Mouse (Mus musculus) urinary bladder, postnatal 14 days (tissue): ENCODE data around the gene Asap2.

Experiments used
- DNase-seq: peaks from one replicate; pipeline ENCODE4 v3.0.0; 2021; ENCODE audit warnings: low spot score

Asap2 gene

GRCm38 (mm10) chr12:21133031-21133430 lies 142.8 kb downstream of the Asap2 start:
- DNase-seq = no peak

- DNase-seq = no peak
Measured at GRCm38 (mm10) chr12:21133972-21134859, 144.0 kb downstream of the Asap2 start.

GRCm38 (mm10) chr12:21135651-21136461 lies 145.6 kb downstream of the Asap2 start:
- peak; percentile 66 for DNase-seq

GRCm38 (mm10) chr12:21136462-21136751 lies 146.1 kb downstream of the Asap2 start:
- DNase-seq = no peak

GRCm38 (mm10) chr12:21139560-21139959 lies 149.3 kb downstream of the Asap2 start:
- no peak for DNase-seq

GRCm38 (mm10) chr12:21140153-21140552 lies 149.9 kb downstream of the Asap2 start:
- no peak for DNase-seq

- DNase-seq = no peak
Measured at GRCm38 (mm10) chr12:21140741-21141308, 150.6 kb downstream of the Asap2 start.

GRCm38 (mm10) chr12:21141691-21142300 lies 151.5 kb downstream of the Asap2 start:
- no peak for DNase-seq

GRCm38 (mm10) chr12:21142489-21143254 lies 152.4 kb downstream of the Asap2 start:
- DNase-seq = no peak

GRCm38 (mm10) chr12:21144602-21145001 lies 154.3 kb downstream of the Asap2 start:
- no peak for DNase-seq

GRCm38 (mm10) chr12:21145050-21145449 lies 154.8 kb downstream of the Asap2 start:
- no peak for DNase-seq

- no peak for DNase-seq
Measured at GRCm38 (mm10) chr12:21146826-21147225, 156.6 kb downstream of the Asap2 start.

- no peak for DNase-seq
Measured at GRCm38 (mm10) chr12:21153279-21153707, 163.0 kb downstream of the Asap2 start.

GRCm38 (mm10) chr12:21155062-21155461 lies 164.8 kb downstream of the Asap2 start:
- DNase-seq = no peak

GRCm38 (mm10) chr12:21159304-21159703 lies 169.0 kb downstream of the Asap2 start:
- no peak for DNase-seq

GRCm38 (mm10) chr12:21160327-21160828 lies 170.1 kb downstream of the Asap2 start:
- DNase-seq = no peak

- no peak for DNase-seq
Measured at GRCm38 (mm10) chr12:21161841-21162240, 171.6 kb downstream of the Asap2 start.

- DNase-seq = peak; percentile 59
Measured at GRCm38 (mm10) chr12:21163706-21164105, 173.4 kb downstream of the Asap2 start.

- DNase-seq = no peak
Measured at GRCm38 (mm10) chr12:21164251-21164650, 174.0 kb downstream of the Asap2 start.

- no peak for DNase-seq
Measured at GRCm38 (mm10) chr12:21165157-21165556, 174.9 kb downstream of the Asap2 start.

- DNase-seq = peak; percentile 29
Measured at GRCm38 (mm10) chr12:21165891-21166342, 175.7 kb downstream of the Asap2 start.
